Mouse (Mus musculus): ENCODE data around the gene Tcea2.

Tcea2 gene

DNA sequence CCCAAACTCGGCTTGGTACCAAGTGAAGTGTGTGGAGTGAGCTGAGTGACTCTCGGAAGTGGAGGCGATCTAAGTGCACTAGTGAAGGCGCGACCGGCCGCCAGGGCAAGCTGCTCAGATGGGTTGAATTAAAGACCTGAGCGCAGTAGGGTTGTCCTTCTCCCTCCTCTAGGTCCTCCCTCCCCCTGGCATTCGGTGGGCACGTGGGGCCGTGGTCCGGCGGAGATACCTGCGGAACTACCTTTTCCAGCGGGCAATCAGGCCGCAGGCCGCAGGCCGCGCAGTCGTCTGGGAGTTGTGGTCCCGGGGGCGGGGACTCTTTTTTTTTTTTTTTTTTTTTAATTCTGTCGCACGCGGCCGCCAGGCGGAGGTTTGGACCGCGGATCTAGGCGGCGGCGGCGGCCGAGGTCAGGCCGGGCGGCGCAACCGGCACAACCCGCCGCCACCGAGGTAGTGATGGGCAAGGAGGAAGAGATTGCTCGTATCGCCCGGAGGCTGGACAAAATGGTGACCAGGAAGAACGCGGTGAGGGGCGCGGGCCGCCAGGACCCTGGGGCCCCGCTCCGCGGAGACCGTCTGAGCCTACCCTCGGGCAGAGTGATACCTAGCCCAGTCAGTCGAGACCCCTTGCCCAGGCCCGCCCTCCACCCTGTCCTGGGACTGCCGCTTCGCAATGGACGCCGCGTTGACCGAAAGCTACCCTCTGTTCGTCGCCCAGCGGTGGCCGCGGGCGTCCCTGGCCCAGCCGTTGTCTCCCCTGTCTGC lies at the start of gene Tcea2:
Tcea2 (plus strand) TSS at position 360 of the 765 bp plus-strand sequence.
- peak; percentile 37 to 49 for DNase-seq (ENCODE audit: low spot score in 2 of 2)

DNA sequence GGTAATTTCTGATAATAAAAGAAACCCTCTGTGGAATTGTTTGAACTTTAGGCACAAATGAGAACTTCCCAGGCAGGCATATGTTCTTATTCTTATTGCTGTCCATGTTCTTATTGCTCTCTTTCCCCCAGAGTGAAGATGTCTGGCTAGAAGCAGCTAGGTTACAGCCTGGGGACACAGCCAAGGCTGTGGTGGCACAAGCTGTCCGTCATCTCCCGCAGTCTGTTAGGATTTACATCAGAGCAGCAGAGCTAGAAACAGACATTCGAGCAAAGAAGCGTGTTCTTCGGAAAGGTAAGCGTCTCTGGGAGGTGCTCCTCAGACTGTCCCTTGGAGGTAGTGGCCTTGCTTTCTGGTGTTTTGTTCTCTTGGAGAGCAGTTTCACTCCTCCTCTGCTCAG lies 47.5 kb upstream of the Tcea2 start:
- no peak for DNase-seq (ENCODE audit: low spot score in 2 of 2)

DNA sequence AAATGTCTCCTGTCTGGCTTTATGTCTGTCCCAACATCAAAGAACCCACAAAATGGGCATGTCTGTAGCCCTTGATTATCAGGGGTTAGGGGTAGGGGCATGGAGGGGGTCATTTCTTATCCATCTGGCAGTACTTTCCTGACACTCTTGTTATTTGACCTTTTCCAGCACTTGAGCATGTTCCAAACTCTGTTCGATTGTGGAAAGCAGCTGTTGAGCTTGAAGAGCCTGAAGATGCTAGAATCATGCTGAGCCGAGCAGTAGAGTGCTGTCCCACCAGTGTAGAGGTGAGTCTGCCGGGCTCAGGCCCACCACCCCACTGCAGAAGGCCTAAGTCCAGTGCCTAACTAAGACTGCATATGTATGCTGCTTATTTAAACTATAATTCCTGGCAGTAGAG lies 44.2 kb upstream of the Tcea2 start:
- no peak for DNase-seq (ENCODE audit: low spot score in 2 of 2)

DNA sequence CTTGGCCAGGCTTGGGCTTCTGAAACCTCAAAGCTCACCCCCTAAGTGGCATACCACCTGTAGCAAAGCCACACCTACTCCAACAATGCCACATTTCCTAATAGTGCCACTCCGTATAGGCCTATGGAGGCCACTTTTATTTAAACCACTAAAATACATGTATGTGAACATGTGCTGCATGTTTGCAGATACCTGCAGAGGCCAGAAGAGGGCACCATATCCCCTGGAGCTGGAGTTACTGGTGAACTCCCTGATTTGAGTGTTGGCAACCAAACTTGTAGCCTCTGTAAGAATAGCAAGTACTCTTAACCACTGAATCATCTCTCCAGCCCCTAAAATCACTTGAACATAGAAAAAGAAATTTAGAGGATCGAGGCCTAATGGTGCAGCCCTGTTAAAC lies 35.7 kb upstream of the Tcea2 start:
- DNase-seq (ENCODE audit: low spot score in 2 of 2): peak in 1 of 2 experiments; percentile 32

DNA sequence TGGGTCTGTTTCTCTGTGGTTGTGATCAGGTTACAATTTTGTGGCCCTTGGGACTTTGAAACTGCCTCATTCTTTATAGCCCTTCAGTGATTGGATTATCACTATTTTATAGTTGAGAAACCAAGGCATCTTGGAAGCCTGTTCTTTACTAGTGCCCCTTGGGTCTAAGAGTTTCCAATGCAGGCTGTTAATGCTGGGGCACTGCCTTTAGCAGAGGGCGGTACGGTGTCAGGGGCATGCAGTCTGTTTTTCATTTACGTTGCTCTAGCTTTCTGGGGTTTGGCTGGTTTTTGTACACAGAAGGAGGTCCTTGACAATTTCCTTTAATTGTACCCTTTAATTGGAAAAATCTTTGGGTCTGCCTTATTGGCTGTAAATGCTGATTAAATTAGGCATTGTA lies 34.4 kb upstream of the Tcea2 start:
- DNase-seq (ENCODE audit: low spot score in 2 of 2): no peak

DNA sequence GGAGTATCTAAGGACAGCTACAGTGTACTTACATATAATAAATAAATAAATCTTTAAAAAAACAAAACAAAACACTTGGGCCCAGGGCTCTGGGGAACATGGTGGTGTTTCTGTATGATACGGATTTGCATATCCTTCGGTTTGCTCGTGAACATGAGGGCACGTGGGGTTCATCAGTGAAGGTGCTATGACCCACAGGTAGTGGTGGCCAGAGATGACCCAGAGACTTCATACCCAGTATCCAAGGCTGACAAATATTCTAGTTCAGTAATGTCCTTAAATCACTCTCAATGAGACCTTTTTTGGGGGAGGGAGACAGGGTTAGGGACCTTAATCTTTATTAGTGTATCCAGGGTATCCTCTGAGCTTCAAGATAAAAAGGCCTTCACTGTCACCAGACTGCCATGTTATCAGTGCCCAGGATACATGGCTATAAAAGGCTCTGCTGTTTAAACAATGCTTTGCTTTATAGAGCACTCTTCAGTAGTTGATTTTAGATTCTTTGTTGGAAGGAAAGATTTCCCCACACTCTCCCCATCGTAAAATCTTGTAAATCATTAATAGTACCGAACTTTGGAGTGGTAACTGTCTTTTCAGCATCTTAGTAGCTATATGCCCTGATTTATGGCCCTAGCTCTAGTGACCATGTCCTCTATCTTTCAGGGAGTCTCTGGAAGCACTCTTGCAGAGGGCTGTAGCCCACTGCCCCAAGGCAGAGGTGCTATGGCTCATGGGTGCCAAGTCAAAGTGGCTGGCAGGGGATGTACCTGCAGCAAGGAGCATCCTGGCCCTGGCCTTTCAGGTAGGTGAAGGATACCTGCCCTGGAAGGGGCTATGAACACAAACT lies 33.3 kb upstream of the Tcea2 start:
- no peak for DNase-seq (ENCODE audit: low spot score in 2 of 2)

DNA sequence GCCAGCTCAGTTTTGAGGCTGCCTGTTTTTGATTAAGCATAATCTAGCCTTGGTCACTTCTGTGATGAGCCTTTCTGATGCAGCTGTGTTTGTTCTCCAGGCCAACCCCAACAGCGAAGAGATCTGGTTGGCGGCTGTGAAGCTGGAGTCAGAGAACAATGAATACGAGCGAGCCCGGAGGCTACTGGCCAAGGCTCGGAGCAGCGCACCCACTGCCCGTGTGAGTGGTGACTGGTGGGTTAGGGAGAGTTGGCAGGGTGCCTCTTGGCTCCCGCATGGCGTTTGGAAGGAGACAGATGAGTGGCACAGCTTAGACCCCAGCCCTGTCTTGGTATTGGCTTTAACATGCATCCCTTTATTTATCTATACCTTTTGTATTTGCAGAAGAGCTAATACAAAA lies 31.2 kb upstream of the Tcea2 start:
- DNase-seq (ENCODE audit: low spot score in 2 of 2): no peak

DNA sequence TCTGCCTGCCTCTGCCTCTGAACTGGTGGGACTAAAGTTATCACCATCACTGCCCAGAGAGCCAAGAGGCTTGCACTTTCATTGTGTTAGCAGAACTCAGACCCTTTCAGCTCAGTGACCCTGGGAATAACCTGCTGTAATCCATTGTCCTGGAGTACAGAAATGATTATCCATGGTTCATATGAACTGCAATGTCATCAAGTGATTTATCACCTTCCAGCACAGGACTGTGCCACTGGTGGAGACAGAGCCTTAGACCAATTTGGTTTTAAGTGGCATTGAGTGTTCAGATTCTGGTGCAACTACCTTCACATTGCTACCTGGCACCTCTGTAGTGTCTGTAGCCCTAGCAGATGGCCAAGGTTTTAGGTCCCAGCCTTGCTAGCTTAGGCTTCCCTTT lies 27.0 kb upstream of the Tcea2 start:
- no peak for DNase-seq (ENCODE audit: low spot score in 2 of 2)

DNA sequence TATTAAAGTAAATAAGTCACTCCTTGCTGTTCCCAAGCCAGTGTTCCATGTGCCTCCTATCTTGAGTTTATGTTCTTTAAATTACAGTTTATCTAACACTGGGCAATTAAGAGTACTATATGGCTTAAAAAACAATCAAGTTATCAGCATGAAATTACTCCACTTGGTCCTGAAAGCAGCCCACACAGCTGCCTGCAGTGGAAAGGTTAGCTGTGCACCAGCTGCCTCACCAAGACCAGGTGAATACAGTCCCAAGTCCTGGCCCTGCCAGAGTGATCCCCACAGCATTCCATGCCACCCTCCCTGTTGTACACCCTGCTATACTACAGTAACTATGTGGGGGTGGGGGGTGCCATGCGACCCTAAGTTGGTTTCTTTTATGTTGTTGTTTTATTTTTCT lies 26.6 kb upstream of the Tcea2 start:
- no peak for DNase-seq (ENCODE audit: low spot score in 2 of 2)

DNA sequence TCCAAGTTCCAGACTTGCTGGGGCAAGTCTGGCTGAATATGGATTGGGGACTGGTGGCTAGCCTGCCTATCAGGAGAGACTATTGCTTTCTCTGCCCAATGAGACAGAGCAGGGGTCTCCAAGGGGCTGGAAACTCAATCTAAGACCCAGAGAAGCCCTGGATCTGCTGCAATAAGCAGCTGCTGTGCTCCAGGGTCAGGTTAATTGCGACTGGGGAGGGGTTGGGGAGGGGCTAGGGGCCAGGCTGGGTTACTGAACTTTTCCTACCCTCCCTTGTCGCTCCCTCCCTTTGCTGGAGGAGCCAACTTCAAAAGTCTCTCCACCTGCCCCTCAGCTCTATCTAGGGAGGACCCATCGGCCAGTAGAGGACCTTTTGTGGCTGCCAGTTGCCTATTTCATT lies 23.4 kb upstream of the Tcea2 start, which contains the start of gene Gm29797:
Gm29797 (plus strand) TSS at position 301 of the 400 bp plus-strand sequence.
- no peak for DNase-seq (ENCODE audit: low spot score in 2 of 2)

DNA sequence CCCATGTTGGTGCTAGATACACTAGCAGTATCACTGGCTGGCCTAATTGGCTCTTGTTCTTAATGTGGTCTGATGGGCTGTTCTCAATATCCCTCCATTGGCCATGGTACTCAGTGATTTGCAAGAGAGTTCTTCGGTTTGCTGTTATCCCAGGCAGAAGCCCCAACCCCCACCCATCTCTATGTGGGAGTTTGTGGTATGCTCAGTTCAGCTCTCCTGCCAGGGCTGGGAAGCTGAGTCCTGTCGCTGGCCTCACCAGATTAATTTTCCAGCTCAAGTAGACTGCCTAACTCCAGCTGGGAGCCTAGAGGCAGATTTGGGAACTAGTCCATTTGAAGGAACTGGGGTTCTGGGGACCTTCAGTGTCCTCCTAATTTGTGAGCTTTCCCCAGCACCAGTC lies 22.7 kb upstream of the Tcea2 start:
- DNase-seq (ENCODE audit: low spot score in 2 of 2): no peak

DNA sequence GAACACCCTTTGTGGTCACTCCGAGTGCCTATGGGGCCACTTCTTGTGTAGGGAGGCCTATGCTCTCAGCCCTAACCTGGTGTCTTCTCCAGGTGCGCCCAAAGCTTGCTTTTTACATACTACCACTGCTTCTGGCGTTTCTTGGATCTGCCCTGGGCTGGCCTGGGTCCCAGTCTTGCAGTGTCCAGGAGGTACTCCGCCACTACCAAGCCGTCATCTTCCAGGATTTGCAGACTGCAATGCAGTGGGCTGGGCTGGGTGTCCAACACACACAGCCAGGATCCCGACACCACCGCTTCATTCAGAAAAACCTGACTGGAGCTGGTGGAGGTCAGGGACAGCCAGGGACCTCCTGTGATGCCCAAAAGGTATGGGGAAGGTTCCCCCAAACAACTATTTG lies 21.6 kb upstream of the Tcea2 start:
- DNase-seq (ENCODE audit: low spot score in 2 of 2): no peak

DNA sequence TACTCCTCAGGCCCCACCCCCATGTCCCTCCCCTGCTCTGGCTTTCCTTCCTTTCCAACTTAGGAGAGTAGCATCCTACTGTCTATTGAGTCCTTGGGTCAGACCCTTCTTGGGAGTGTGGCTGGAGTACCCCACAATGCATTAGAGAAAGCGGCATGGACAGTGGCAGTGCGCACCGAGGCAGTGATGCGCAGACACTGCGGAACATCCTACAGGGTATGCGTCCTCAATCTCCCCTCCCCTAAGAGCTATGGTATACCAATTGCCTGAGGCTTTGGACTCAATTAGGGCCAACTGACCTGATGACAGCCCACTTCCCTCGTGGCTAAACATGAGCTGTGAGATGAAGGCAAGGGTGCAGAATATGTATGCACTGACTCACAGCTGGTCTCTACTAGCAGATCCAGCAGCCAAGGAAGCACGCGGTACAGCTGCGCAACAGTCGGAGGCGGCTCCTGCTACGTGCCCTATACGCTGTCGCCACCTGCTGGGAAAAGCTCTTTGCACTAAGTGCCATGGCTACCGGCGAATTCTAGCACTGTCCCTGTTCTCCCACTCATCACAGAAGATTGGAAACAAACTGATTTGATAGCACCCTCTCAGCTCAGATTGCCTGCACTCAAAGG lies 21.1 kb upstream of the Tcea2 start:
- DNase-seq (ENCODE audit: low spot score in 2 of 2): peak in 1 of 2 experiments; percentile 12

DNA sequence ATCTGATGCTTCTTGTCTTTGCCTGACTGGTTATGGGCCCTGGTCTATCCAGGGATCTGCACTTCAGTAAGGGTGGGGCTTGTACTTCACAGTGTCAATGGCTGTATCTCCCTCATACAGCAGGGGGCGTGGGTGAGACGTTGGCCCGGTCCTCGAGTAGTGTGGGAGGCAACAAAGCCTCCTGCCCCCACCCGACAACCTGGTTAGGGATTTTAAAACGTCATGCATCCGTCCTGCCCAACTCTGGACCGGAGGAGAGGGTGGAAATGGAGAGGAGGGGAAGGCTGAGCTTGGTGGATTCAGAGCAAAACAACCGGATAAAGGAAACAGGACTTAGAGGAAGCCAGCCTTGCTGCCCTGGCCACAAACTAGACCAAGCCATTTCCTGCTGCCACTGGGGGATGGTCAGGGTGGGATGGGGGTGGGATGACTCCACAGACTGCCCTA lies 20.5 kb upstream of the Tcea2 start:
- DNase-seq (ENCODE audit: low spot score in 2 of 2): peak; percentile 51 to 69

DNA sequence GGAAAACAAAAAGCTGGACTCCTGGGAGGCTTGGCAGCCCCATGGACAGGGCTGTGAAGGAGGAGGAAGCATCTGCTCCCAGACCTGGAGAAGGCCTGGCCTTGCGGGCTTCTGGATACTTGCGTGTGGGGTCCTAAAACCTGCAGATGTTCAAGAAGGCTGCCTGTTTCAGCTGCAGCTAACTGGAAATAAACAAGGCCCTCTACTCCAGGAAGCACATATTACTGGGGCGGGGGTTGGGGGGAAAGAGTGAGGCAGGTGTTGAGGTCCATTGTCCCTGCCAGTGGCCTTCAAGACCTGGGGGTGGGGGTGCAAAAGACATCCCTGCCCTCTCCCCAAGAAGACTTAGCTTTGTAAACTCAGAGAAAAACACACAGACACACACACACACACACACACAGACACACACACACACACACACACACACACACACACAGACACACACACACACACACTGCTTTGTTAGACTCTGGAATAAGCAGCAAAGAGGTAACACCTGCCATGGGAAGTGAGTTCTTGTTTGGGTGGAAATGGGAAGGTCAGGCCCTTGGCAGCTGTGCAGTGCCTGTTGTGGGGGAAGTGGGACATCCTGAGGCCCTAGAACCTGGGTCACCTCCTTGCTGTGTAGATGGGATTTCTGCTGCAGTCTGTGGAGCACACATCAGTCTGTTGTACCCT lies 17.4 kb upstream of the Tcea2 start:
- DNase-seq (ENCODE audit: low spot score in 2 of 2): no peak

DNA sequence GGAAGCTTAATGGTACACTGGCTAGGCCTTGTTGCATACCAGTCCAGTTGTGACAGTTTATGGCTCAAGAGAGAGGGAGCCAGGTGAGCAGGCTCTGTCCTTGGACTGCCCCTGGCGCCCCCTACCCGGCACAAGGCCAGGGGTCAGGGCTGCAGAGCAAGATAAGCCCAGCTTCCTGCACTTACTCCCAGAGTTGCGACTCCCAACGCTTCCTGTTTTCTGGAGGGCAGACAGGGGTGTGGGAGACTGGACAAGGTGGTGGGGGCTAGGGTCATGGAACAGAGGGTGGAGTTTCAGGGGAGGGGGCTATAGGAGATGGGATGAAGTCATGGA lies 16.8 kb upstream of the Tcea2 start:
- no peak for DNase-seq (ENCODE audit: low spot score in 2 of 2)

DNA sequence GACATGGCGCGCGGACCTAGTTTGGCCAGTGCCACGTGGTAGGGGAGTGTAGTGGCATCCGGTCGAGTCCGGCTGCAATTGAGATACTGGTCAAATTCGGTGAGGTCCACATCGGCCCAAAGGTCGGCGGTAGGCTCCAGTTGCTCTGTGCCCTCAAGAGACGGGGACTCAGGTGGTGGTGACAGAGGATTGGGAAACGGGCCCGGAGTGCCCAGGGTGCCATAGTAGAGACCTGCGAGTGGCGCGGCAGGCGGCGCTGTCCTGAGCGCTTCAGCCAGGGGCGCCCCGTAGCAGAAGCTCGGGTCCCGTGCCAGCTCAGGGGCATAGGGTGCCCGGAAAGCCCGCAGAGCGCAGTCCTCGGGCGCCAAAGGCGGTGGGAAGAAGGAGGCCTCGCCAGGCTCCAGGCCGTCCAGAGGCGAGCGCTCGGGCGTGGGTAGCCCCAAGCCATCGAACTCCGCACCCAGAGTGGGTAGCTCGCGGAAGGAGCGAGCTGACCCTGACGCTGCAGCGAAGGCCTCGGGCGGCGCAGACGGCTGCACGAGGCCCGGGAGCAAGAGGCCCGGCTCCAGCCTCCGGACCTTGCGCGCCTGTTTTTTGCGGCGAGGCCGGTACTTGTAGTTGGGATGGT lies 9.7 kb upstream of the Tcea2 start:
- DNase-seq (ENCODE audit: low spot score in 2 of 2): no peak

DNA sequence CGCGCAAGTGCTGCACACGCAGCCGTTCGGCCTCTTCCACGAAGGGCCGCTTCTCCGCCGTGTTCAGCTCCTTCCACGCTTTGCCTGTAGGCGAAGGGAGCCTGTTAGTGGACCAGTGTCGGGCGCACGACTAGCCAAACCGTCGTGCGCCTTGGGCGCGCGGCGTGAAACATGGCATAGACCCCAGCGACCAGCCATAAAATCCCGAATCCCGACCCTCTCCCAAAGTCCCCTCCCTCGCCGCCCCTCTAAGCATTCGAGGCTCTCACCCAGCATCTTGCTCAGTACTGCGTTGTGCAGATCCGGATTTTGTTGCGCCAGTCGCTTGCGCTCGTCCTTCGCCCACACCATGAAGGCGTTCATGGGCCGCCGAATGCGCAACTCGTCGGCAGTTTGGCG lies 9.2 kb upstream of the Tcea2 start:
- no peak for DNase-seq (ENCODE audit: low spot score in 2 of 2)

DNA sequence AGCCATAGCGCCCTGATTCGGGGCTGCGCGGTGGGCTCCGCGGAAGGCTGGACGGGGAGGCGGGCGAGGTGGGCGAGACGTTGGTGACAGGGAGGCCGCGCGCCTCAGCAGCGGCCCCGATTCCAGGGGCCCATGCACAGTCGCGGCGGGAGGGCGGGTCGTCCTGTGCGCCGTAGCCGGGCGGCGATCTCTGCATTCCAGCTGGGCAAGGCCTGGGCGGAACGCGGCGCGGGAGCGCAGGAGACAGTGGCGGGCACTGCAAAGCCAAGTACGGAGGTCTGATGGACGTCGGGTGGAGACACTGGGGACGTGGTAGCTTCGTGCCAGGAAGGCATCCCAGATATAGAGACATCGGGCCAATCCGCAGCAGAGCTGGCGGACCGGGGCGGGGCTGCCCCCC lies 8.8 kb upstream of the Tcea2 start, which contains the start of gene Sox18:
Sox18 (minus strand) TSS at position 315 of the 400 bp plus-strand sequence.
- no peak for DNase-seq (ENCODE audit: low spot score in 2 of 2)

DNA sequence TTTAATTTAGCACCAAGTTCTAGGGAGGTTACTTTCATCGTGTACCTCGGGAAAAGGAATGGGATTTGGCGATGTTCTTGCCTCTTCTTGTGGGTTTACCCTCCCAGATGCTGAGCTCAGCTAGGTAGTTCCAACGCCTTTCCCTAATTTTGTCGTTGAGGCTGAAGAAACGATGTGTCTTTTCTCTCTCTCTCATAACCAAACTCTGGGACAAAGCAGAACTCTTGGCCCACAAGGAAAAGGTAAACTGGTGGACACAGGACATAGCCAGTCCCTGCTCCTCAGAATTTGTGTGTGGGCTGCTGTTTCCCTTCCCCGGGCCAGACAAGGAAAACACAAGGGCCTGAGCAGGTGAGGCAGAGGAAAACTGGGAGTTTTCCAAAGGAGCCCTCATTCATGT lies 8.1 kb upstream of the Tcea2 start:
- no peak for DNase-seq (ENCODE audit: low spot score in 2 of 2)

DNA sequence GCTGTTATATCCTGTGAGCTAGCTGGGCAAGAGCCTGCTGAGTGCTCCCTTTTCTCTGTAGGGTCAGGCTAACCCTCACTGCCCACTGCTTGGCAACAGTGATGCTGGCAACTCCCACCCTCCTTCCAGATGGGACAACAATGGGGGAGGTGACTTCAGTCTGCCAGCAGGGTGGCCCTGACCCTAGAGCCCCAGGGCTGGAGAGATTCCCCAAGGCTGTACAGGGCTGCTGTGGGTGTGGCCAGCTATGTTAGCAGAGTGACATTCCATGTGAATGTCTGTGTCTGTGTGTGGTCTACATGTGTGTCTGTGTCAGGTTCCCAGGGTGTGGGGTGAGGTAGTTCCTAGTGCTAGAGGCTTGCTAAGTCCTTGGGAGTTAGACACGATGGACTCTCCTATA lies 6.6 kb upstream of the Tcea2 start:
- DNase-seq (ENCODE audit: low spot score in 2 of 2): no peak

DNA sequence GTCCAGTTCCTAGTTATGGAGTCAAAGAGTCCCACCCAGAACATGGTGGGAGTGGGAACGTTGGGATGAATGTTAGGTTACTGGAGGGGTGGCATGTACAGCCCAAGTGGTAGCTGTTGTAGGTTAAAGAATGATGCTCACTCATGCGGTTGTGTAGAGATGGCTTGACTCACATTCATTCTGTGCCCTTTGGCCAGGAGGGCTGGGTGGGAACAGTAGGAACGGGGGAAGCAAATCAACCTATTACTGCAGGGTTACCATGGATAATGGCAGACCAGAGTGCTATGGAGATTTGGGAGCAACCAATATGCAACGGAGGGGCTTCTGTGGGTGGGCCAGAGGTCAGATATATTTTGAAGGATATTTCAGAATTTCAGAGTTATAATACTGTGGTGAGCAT lies 5.2 kb upstream of the Tcea2 start:
- DNase-seq (ENCODE audit: low spot score in 2 of 2): no peak
